Mouse (Mus musculus): ENCODE measurements around the gene Ap3b1. TPM values are rescaled to one million over a fixed set of nuclear protein-coding genes. Genes with fewer than 3 reads are reported as not detected.

The Ap3b1 gene
- polyA plus RNA-seq, 1 experiment from 2014 or later: 34.4 TPM

GRCm38 (mm10) chr13:94608947-94609346, 250.2 kb downstream of the Ap3b1 start:
- Histone ChIP-seq H3K27me3 (ENCODE audit: control insufficient read depth, insufficient read depth, low read length) (no peaks in the 10 kb centered on the region), H3K4me1 (ENCODE audit: control insufficient read depth in 2 of 2, insufficient read depth in 2 of 2, low read length in 2 of 2) (peaks cover 0 to 8% of the 10 kb centered on the region in 2 experiments; a peak in 2 of 4 replicates), H3K9me3 (ENCODE audit: control insufficient read depth, low read length) (no peaks in the 10 kb centered on the region), H3K36me3 (ENCODE audit: control insufficient read depth, insufficient read depth, low read length) (no peaks in the 10 kb centered on the region), H3K4me2 (ENCODE audit: low read length) (no peak overlapping the region), H3K4me3 (ENCODE audit: control insufficient read depth in 1 of 2, insufficient read depth in 1 of 2, low read depth in 1 of 2, low read length in 2 of 2) (no peak overlapping the region), H3K27ac (replicated peaks in 1 of 2; ENCODE audit: control insufficient read depth in 1 of 2, insufficient read depth in 1 of 2, low read depth in 2 of 2, low read length in 2 of 2) (no peak overlapping the region), H3K9ac (ENCODE audit: low read length) (no peak overlapping the region)
- no peak for ATAC-seq (ENCODE audit: insufficient number of reproducible peaks, insufficient read depth, low FRiP score, low read depth)
- WGBS: 70% methylated on average over 10 of the region's 10 CpGs

Small RNAs within 50 kb of the gene (microRNA-seq; reads per million reads assigned to microRNA genes)
- gene Gm25109: not detected

Other genes with a start within 250 kb of the Ap3b1 start
- gene Scamp1, start 73.1 kb upstream of the Ap3b1 start, polyA plus RNA-seq (2014; fragmentation: Nextera tagmentation; extraction: Ambion mirVana): 20.6 and 21.5 TPM in 2 replicates

All from heart, embryonic 14.5 days (tissue).